Mouse (Mus musculus) kidney, adult 2 months (tissue): ENCODE results near the gene Gpr68. TPM values are rescaled to one million over a fixed set of nuclear protein-coding genes. Genes with fewer than 3 reads are reported as not detected.

Experiments used
- DNase-seq: peaks from one replicate; pipeline ENCODE4 v3.0.0; 2021
- H3K27ac ChIP-seq: fragments of 200-500 bp; 2 replicates; pipeline ENCODE4 v1.5.1; 2012; ENCODE audit warnings: low read depth, low read length, control low read depth, inconsistent platforms; ENCODE audit not compliant: insufficient read depth
- H3K27me3 ChIP-seq: fragments of 200-500 bp; replicated peaks from 2 replicates; pipeline ENCODE4 v1.6.1; 2012; ENCODE audit warnings: mild to moderate bottlenecking, moderate library complexity, low read length, inconsistent platforms; ENCODE audit not compliant: control insufficient read depth, insufficient read depth
- H3K36me3 ChIP-seq: fragments of 200-500 bp; 2 replicates; pipeline ENCODE4 v1.6.1; 2012; ENCODE audit warnings: mild to moderate bottlenecking, moderate library complexity, low read length, inconsistent platforms; ENCODE audit not compliant: control insufficient read depth, insufficient read depth
- H3K4me1 ChIP-seq: fragments of 200-500 bp; 2 replicates; pipeline ENCODE4 v1.6.1; 2011; ENCODE audit warnings: low read length; ENCODE audit not compliant: control insufficient read depth, insufficient read depth
- H3K4me3 ChIP-seq: fragments of 200-500 bp; 2 replicates; pipeline ENCODE4 v1.5.1; 2011; ENCODE audit warnings: mild to moderate bottlenecking, low read depth, low read length, control low read depth; ENCODE audit not compliant: insufficient read depth
- CTCF ChIP-seq: fragments of 200-500 bp; conservative IDR thresholded peaks from 2 replicates; pipeline ENCODE4 v1.5.1; 2011; ENCODE audit warnings: low read depth, mild to moderate bottlenecking, control low read depth, low read length, moderate library complexity, mixed read lengths; ENCODE audit not compliant: insufficient read depth, insufficient read length
- POLR2A ChIP-seq: fragments of 200-500 bp; IDR thresholded peaks from one replicate; pipeline ENCODE4 v1.6.1; 2011; ENCODE audit warnings: low read depth, low read length, control low read depth
- WGBS: fragments of 180-500 bp; shearing (Covaris S2); methylation state at CpG from one replicate; pipeline ENCODE4 v1.1.7; 2018; 5-methylcytosine and 5-hydroxymethylcytosine counted together
- polyA plus RNA-seq: library from polyadenylated mRNA; depleted of rRNA; stranded (reverse); fragments of >200 nt; gene quantifications from 2 replicates; pipeline ENCODE4 v1.2.3, GENCODE M21; 2012; rRNA removed

Gene Gpr68
- 0.50 and 1.9 TPM in 2 replicates for polyA plus RNA-seq

- Histone ChIP-seq H3K4me1 (no peaks in the 10 kb centered on the region), H3K27me3 (no peaks in the 10 kb centered on the region), H3K27ac (no peak within 1 kb of the TSS), H3K36me3 (no peaks in the 10 kb centered on the region), H3K4me3 (peak within 1 kb of the TSS; percentile 41; the same call in 1 of the 2 replicates)
- 6% methylated on average over 39 of the region's 39 CpGs for WGBS
- DNase-seq, result peak; percentile 13
- TF ChIP-seq POLR2A (no peak), CTCF (no peak)
These were observed at the start of gene Gpr68 for GRCm38 (mm10) chr12:100907598-100908297. TSS of gene Gpr68 (minus strand) at chr12:100908198.

GRCm38 (mm10) chr12:100957257-100957656 is 49.3 kb upstream of the Gpr68 start:
- no peak for TF ChIP-seq CTCF
- no peak for TF ChIP-seq POLR2A
- no peaks in the 10 kb centered on the region for H3K27me3 ChIP-seq
- WGBS, result 90% methylated on average over 3 of the region's 3 CpGs
- H3K4me1 ChIP-seq, result no peaks in the 10 kb centered on the region; the same call in 1 of the 2 replicates
- no peak for DNase-seq
- no peaks in the 10 kb centered on the region for H3K36me3 ChIP-seq
- no peak overlapping the region for H3K27ac ChIP-seq
- H3K4me3 ChIP-seq, result no peak overlapping the region

GRCm38 (mm10) chr12:100956825-100957224 is 48.8 kb upstream of the Gpr68 start:
- no peak overlapping the region for H3K4me3 ChIP-seq
- 66% methylated on average over 4 of the region's 4 CpGs for WGBS
- H3K4me1 ChIP-seq, result no peaks in the 10 kb centered on the region; the same call in 1 of the 2 replicates
- TF ChIP-seq CTCF (no peak), POLR2A (no peak)
- DNase-seq, result no peak
- H3K27ac ChIP-seq, result no peak overlapping the region
- H3K27me3 ChIP-seq, result no peaks in the 10 kb centered on the region
- H3K36me3 ChIP-seq, result no peaks in the 10 kb centered on the region

GRCm38 (mm10) chr12:100956028-100956427 is 48.0 kb upstream of the Gpr68 start:
- WGBS, result 94% methylated on average over 2 of the region's 2 CpGs
- Histone ChIP-seq H3K36me3 (no peaks in the 10 kb centered on the region), H3K4me1 (no peaks in the 10 kb centered on the region; the same call in 1 of the 2 replicates), H3K4me3 (no peak overlapping the region), H3K27ac (no peak overlapping the region), H3K27me3 (no peaks in the 10 kb centered on the region)
- DNase-seq, result no peak
- TF ChIP-seq CTCF, result no peak

GRCm38 (mm10) chr12:100953926-100954325 is 45.9 kb upstream of the Gpr68 start:
- no peaks in the 10 kb centered on the region for H3K36me3 ChIP-seq
- no peak overlapping the region for H3K27ac ChIP-seq
- no peaks in the 10 kb centered on the region; the same call in 1 of the 2 replicates for H3K4me1 ChIP-seq
- no peak for TF ChIP-seq CTCF
- no peak for TF ChIP-seq POLR2A
- WGBS, result 45% methylated on average over 8 of the region's 8 CpGs
- H3K27me3 ChIP-seq, result no peaks in the 10 kb centered on the region
- DNase-seq, result no peak
- H3K4me3 ChIP-seq, result no peak overlapping the region

- Histone ChIP-seq H3K4me1 (no peaks in the 10 kb centered on the region), H3K27me3 (no peaks in the 10 kb centered on the region), H3K27ac (no peak overlapping the region), H3K36me3 (no peaks in the 10 kb centered on the region), H3K4me3 (no peak overlapping the region)
- TF ChIP-seq CTCF (peak; percentile 79), POLR2A (no peak)
- peak; percentile 80 for DNase-seq
- 28% methylated on average over 9 of the region's 9 CpGs for WGBS
These were observed 44.4 kb upstream of the Gpr68 start for GRCm38 (mm10) chr12:100952193-100952931.

GRCm38 (mm10) chr12:100949146-100949545 is 41.1 kb upstream of the Gpr68 start:
- no peak for DNase-seq
- Histone ChIP-seq H3K4me1 (no peaks in the 10 kb centered on the region), H3K4me3 (no peak overlapping the region), H3K36me3 (no peaks in the 10 kb centered on the region), H3K27me3 (no peaks in the 10 kb centered on the region), H3K27ac (no peak overlapping the region)
- TF ChIP-seq CTCF, result no peak
- no peak for TF ChIP-seq POLR2A
- WGBS, result 80% methylated on average over 5 of the region's 5 CpGs
